Mouse (Mus musculus): ENCODE results near the gene Olfr1274-ps. TPM values are rescaled to one million over a fixed set of nuclear protein-coding genes. Genes with fewer than 3 reads are reported as not detected.
"Not testable (repeated sequence)": the region's sequence is repeated elsewhere in the genome, so short reads cannot be mapped to it uniquely, and the experiment has no call there.

The Olfr1274-ps gene
- total RNA-seq (2012; rRNA removed) = not detected in 2 replicates
- not detected in 2 replicates for total RNA-seq (2014; rRNA removed)
- polyA plus RNA-seq (2012; ENCODE audit: insufficient read length, low read depth) = not detected in 2 replicates

GRCm38 (mm10) chr2:90398633-90399107, at the start of gene Olfr1274-ps:
Gene Olfr1274-ps, plus strand, starts transcription at chr2:90398683.
- DNase-seq (ENCODE audit: extremely low read depth); H3K79me2 ChIP-seq (replicated peaks; ENCODE audit: control insufficient read depth, extremely low read depth, insufficient read depth, poor library complexity, severe bottlenecking); dilution Hi-C loops (cut with MboI; ENCODE audit: extremely low pct_ligation_motif_present, extremely low pct_unique_long_range_greater_than_20kb, low sequenced_read_pairs); H3K4me1 ChIP-seq (ENCODE audit: control insufficient read depth in 1 of 2, insufficient read depth in 2 of 2); H3K4me3 ChIP-seq (replicated peaks in 1 of 3; ENCODE audit: low read depth in 2 of 3, low read length in 2 of 3, poor library complexity in 1 of 3); H3K27ac ChIP-seq (ENCODE audit: insufficient read depth, low read depth); H3K9me3 ChIP-seq (replicated peaks; ENCODE audit: low read length); in situ Hi-C loops (cut with MboI; ENCODE audit: low pct_ligation_motif_present, low pct_unique_long_range_greater_than_20kb, low sequenced_read_pairs); H3K36me3 ChIP-seq (replicated peaks in 1 of 2; ENCODE audit: control insufficient read depth in 1 of 2, insufficient read depth in 1 of 2, low read length in 1 of 2); H3K27me3 ChIP-seq (replicated peaks); H3K9ac ChIP-seq (ENCODE audit: insufficient read depth, low read depth); H3K4me2 ChIP-seq (ENCODE audit: insufficient read depth, low read depth, poor library complexity, severe bottlenecking): not testable (repeated sequence)

DNA sequence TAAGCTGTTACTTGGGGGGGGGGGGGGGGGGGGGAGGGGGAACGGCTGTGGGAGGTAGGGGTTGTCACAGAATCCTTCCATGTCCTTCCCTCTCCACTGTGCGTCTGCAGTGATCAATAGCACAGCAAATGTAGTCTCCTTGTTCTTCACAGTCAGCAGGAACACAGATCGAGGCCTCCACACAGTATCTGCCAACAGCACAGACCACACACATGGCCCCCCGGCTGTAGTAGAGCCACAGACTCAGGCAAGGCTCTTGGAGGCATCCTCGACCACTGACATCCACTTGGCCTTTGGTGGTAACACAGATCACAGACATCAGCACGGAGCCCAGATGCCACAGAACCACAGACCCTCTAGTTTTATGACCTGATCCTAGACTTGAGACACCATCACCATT, 47.4 kb upstream of the Olfr1274-ps start:
- H3K4me2 ChIP-seq (ENCODE audit: insufficient read depth, low read depth, poor library complexity, severe bottlenecking); H3K4me1 ChIP-seq (ENCODE audit: control insufficient read depth in 1 of 2, insufficient read depth in 2 of 2); H3K9ac ChIP-seq (ENCODE audit: insufficient read depth, low read depth); H3K4me3 ChIP-seq (replicated peaks in 1 of 3; ENCODE audit: low read depth in 2 of 3, low read length in 2 of 3, poor library complexity in 1 of 3); H3K79me2 ChIP-seq (replicated peaks; ENCODE audit: control insufficient read depth, extremely low read depth, insufficient read depth, poor library complexity, severe bottlenecking); DNase-seq (ENCODE audit: extremely low read depth); dilution Hi-C loops (cut with MboI; ENCODE audit: extremely low pct_ligation_motif_present, extremely low pct_unique_long_range_greater_than_20kb, low sequenced_read_pairs); H3K9me3 ChIP-seq (replicated peaks; ENCODE audit: low read length); H3K27me3 ChIP-seq (replicated peaks); in situ Hi-C loops (cut with MboI; ENCODE audit: low pct_ligation_motif_present, low pct_unique_long_range_greater_than_20kb, low sequenced_read_pairs); H3K36me3 ChIP-seq (replicated peaks in 1 of 2; ENCODE audit: control insufficient read depth in 1 of 2, insufficient read depth in 1 of 2, low read length in 1 of 2); H3K27ac ChIP-seq (ENCODE audit: insufficient read depth, low read depth): not testable (repeated sequence)

DNA sequence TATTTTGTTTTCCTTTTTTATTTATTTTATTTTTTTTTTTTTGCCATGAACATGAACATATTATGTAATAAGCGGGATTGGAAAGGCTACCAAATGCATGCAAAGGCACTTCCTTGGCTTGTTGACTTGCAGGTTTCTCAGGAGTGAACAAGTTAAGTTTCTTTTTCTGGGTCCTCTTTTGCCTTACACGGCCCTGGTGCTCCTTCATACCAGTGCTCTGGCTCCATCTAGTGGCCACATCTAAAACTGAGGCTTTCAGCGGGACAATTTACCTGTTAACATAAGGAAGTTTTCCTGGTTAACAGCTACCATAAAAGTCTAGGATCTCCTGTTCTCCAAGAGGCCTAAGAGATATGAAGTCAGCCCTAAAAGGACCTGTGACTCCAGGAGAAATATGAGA, 46.9 kb upstream of the Olfr1274-ps start:
- H3K4me2 ChIP-seq (ENCODE audit: insufficient read depth, low read depth, poor library complexity, severe bottlenecking); H3K36me3 ChIP-seq (replicated peaks in 1 of 2; ENCODE audit: control insufficient read depth in 1 of 2, insufficient read depth in 1 of 2, low read length in 1 of 2); H3K27me3 ChIP-seq (replicated peaks); H3K79me2 ChIP-seq (replicated peaks; ENCODE audit: control insufficient read depth, extremely low read depth, insufficient read depth, poor library complexity, severe bottlenecking); H3K4me1 ChIP-seq (ENCODE audit: control insufficient read depth in 1 of 2, insufficient read depth in 2 of 2); H3K9me3 ChIP-seq (replicated peaks; ENCODE audit: low read length); in situ Hi-C loops (cut with MboI; ENCODE audit: low pct_ligation_motif_present, low pct_unique_long_range_greater_than_20kb, low sequenced_read_pairs); H3K9ac ChIP-seq (ENCODE audit: insufficient read depth, low read depth); H3K27ac ChIP-seq (ENCODE audit: insufficient read depth, low read depth); dilution Hi-C loops (cut with MboI; ENCODE audit: extremely low pct_ligation_motif_present, extremely low pct_unique_long_range_greater_than_20kb, low sequenced_read_pairs); H3K4me3 ChIP-seq (replicated peaks in 1 of 3; ENCODE audit: low read depth in 2 of 3, low read length in 2 of 3, poor library complexity in 1 of 3); DNase-seq (ENCODE audit: extremely low read depth): not testable (repeated sequence)

DNA sequence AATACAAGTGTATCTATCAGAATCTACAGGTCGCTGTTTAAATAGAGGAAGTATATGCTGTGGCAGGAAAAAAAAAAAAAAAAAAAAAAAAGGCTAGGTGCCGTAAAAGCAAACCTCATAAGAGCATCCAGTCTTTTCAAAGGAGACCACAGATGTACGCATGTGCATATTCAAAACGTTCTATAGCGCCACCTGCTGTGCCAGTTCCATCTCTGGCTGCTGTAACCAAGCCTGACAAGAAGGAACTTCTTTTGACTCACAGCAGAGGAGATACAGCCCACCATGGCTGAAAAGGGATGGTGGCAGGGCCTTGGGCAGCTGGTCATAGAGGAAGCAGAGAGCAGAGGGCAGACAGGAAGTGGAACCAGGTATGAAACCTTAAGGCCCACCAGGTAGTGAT, 39.3 kb upstream of the Olfr1274-ps start:
- DNase-seq (ENCODE audit: extremely low read depth); dilution Hi-C loops (cut with MboI; ENCODE audit: extremely low pct_ligation_motif_present, extremely low pct_unique_long_range_greater_than_20kb, low sequenced_read_pairs); H3K36me3 ChIP-seq (replicated peaks in 1 of 2; ENCODE audit: control insufficient read depth in 1 of 2, insufficient read depth in 1 of 2, low read length in 1 of 2); H3K27ac ChIP-seq (ENCODE audit: insufficient read depth, low read depth); in situ Hi-C loops (cut with MboI; ENCODE audit: low pct_ligation_motif_present, low pct_unique_long_range_greater_than_20kb, low sequenced_read_pairs); H3K79me2 ChIP-seq (replicated peaks; ENCODE audit: control insufficient read depth, extremely low read depth, insufficient read depth, poor library complexity, severe bottlenecking); H3K27me3 ChIP-seq (replicated peaks); H3K4me3 ChIP-seq (replicated peaks in 1 of 3; ENCODE audit: low read depth in 2 of 3, low read length in 2 of 3, poor library complexity in 1 of 3); H3K9me3 ChIP-seq (replicated peaks; ENCODE audit: low read length); H3K9ac ChIP-seq (ENCODE audit: insufficient read depth, low read depth); H3K4me2 ChIP-seq (ENCODE audit: insufficient read depth, low read depth, poor library complexity, severe bottlenecking); H3K4me1 ChIP-seq (ENCODE audit: control insufficient read depth in 1 of 2, insufficient read depth in 2 of 2): not testable (repeated sequence)

DNA sequence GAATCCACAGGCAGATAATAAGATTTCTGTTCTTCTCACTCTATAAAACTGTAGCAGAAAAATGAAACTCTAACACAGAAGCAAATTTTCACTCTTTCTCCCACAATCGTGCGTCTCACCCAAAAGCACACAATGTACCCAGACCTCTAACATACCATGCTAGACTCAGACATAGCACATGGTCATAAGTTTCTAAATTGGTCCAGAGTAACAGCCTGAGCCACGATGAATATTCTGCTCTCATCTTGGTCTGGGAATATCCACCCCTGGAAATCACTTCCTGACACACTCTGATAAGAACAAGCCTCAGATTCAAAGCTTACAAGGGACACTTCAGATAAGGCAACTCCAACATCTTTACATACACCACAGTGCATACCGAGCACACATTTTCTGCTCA, 38.3 kb upstream of the Olfr1274-ps start:
- H3K4me2 ChIP-seq (ENCODE audit: insufficient read depth, low read depth, poor library complexity, severe bottlenecking); H3K4me1 ChIP-seq (ENCODE audit: control insufficient read depth in 1 of 2, insufficient read depth in 2 of 2); H3K9ac ChIP-seq (ENCODE audit: insufficient read depth, low read depth); H3K27me3 ChIP-seq (replicated peaks); H3K4me3 ChIP-seq (replicated peaks in 1 of 3; ENCODE audit: low read depth in 2 of 3, low read length in 2 of 3, poor library complexity in 1 of 3); H3K36me3 ChIP-seq (replicated peaks in 1 of 2; ENCODE audit: control insufficient read depth in 1 of 2, insufficient read depth in 1 of 2, low read length in 1 of 2); in situ Hi-C loops (cut with MboI; ENCODE audit: low pct_ligation_motif_present, low pct_unique_long_range_greater_than_20kb, low sequenced_read_pairs); H3K9me3 ChIP-seq (replicated peaks; ENCODE audit: low read length); dilution Hi-C loops (cut with MboI; ENCODE audit: extremely low pct_ligation_motif_present, extremely low pct_unique_long_range_greater_than_20kb, low sequenced_read_pairs); H3K79me2 ChIP-seq (replicated peaks; ENCODE audit: control insufficient read depth, extremely low read depth, insufficient read depth, poor library complexity, severe bottlenecking); DNase-seq (ENCODE audit: extremely low read depth); H3K27ac ChIP-seq (ENCODE audit: insufficient read depth, low read depth): not testable (repeated sequence)

DNA sequence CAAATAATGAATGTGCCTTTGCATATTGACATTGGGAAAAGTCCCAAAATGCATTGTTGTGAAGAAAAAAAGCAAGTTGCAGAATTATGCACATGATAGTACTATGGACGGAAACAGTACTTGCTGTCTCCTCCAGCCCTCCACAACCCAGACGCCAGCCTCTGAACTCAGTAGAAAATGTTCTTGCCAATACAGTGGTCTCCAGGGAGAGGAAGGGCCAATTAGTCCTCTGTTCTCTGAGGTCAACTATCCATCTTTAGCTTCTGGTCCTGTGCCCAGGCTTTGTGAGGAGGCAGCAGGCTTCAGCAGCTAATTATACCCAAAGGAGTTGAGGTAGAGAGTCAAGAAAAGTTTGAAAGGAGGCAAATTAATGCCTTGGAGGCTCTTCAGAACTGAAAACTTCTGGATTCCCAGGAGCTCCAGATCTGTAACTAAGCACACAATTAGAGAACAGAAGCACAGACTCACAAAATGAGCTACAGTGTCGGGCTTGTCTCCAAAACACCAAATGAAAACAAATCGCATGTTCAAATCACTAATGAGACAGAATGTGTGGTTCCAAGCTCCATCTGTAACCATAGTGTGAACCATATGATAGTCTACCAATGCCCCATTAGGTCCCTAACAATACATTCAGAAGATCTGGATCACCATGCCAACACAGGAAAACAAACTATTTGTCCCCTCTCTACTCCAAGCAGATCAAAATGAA, 15.8 kb downstream of the Olfr1274-ps start:
- H3K4me2 ChIP-seq (ENCODE audit: insufficient read depth, low read depth, poor library complexity, severe bottlenecking); dilution Hi-C loops (cut with MboI; ENCODE audit: extremely low pct_ligation_motif_present, extremely low pct_unique_long_range_greater_than_20kb, low sequenced_read_pairs); H3K4me3 ChIP-seq (replicated peaks in 1 of 3; ENCODE audit: low read depth in 2 of 3, low read length in 2 of 3, poor library complexity in 1 of 3); in situ Hi-C loops (cut with MboI; ENCODE audit: low pct_ligation_motif_present, low pct_unique_long_range_greater_than_20kb, low sequenced_read_pairs); H3K27me3 ChIP-seq (replicated peaks); H3K4me1 ChIP-seq (ENCODE audit: control insufficient read depth in 1 of 2, insufficient read depth in 2 of 2); H3K9me3 ChIP-seq (replicated peaks; ENCODE audit: low read length); H3K36me3 ChIP-seq (replicated peaks in 1 of 2; ENCODE audit: control insufficient read depth in 1 of 2, insufficient read depth in 1 of 2, low read length in 1 of 2); H3K79me2 ChIP-seq (replicated peaks; ENCODE audit: control insufficient read depth, extremely low read depth, insufficient read depth, poor library complexity, severe bottlenecking); DNase-seq (ENCODE audit: extremely low read depth); H3K9ac ChIP-seq (ENCODE audit: insufficient read depth, low read depth); H3K27ac ChIP-seq (ENCODE audit: insufficient read depth, low read depth): not testable (repeated sequence)
